Mouse (Mus musculus): Measurements from ENCODE around the gene Hmg20b. TPM values are rescaled to one million over a fixed set of nuclear protein-coding genes. Genes with fewer than 3 reads are reported as not detected.

Hmg20b gene
- total RNA-seq, 2 experiments from 2014 or later, result 23.5 to 28.4 TPM

DNA sequence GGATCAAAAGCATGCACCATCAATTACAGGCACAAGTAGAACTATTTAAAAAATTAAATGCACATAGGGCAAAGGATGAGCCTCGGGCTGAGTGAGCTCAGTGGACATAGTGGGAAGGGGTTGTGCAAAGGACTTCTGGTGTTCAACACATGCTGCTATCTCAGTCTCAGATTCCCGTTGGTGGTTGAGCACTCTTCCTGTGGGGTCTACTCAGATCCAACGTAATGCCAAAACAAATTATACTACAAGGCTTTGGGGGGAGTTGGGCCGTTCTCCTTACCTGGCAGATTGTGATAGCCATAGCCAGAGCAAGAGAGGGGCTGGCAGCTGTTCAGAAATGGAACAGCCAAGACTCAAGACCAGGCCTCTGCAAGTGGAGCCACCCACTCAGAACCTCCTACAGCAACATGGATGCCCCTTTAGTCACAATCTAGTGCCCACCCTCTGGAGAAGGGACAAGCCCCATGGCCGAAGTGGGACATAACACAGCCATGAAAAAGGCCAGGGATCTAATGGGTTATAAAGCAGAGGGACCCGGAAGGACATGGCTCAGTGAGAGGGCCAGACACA lies 29.6 kb upstream of the Hmg20b start:
- intact Hi-C loops (cut with DNase I), result no loop called here
- DNase-seq (ENCODE audit: low spot score in 2 of 2), result no peak

DNA sequence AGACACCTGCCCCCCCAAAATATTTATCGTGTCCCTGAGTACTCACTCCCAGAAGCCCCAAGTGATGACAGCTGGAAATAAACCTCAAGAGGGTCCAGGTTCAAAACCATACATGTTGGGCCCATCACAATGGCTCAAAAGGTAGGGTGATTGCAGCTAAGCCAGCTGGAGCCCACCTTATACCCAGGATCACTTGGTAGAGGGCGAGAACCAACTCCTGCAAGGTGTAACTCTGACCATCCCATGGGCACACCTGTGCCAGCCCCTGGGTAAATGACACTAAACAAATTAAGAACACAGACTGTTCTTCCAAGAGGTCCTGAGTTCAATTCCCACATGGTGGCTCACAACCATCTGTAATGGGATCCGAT lies 28.9 kb upstream of the Hmg20b start:
- intact Hi-C loops (cut with DNase I), result no loop called here
- no peak for DNase-seq (ENCODE audit: low spot score in 2 of 2)

DNA sequence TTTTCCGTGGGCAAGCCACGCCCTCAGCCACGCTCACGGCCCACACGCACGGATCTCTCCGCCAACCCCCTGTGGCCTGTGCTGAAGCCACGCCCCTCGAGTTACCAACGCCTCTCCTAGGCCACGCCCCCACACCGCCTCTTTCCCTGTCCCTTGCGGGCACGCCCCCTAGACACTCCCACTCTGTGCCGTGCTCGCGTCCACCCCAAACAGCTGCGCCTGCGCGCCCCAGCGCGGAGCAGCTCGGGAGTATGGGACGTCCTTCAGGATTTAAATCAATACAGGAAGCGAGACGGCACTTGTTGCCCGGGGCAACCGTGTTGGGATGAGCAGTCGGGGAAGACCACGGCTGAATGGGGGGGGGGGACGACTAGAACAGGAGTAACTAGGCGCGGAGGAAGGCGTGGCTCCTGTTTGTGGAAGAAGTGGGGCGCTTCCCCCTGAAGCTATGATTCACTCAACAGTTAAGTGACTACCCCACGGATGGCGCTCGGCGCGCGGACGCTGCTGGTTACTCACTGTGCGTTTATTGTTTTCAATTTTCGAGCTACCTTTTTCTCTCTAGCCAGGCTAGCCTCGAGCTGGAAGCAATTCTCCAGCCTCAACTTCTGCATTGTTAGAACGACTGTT lies 28.4 kb upstream of the Hmg20b start:
- intact Hi-C loops (cut with DNase I), result no loop called here

DNA sequence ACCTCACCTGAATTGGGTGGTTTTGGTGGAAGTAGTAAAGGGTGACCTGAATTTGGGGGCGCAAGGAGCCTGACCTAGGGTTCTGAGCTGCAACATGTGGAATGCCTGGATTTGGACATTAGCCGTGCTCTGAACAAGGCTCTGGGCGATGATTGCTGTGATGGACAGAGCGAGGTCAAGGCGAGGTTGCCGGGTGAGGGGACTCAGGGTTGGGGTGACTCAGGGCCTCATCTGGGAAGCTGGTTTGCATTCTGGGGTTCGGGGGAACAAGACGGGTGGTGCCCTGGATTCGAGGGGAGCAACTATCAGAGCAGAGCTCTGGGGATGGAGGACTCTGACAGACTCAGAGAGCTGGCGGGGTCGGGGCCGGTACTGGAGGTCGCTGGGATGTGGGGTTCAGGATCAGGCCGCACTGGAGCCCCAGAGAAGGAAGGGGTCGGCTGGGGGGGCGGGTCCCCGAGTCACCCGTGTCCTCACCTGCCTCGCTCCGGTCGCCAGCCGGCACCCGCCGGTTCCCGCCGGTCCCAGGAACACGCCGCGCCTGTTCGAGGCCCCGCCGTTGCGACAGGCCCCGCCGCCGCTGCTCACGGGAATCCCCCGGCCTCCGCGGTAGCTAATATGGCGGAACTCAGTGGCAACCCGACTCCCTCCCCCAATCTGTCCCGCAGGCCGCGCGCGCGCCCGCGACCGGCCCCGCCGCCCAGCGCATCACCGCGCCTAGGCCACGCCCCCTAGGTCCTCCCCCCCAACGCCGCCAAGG lies 27.7 kb upstream of the Hmg20b start, which contains the start of gene Fzr1:
TSS of gene Fzr1 (minus strand) at position 724 of the 760 bp plus-strand sequence.
- intact Hi-C loops (cut with DNase I), result no loop called here
- no peak for DNase-seq (ENCODE audit: low spot score in 2 of 2)

More for the DNA sequence above, 28.4 kb upstream of the Hmg20b start:
- peak; percentile 100 for DNase-seq (ENCODE audit: low spot score in 2 of 2)

DNA sequence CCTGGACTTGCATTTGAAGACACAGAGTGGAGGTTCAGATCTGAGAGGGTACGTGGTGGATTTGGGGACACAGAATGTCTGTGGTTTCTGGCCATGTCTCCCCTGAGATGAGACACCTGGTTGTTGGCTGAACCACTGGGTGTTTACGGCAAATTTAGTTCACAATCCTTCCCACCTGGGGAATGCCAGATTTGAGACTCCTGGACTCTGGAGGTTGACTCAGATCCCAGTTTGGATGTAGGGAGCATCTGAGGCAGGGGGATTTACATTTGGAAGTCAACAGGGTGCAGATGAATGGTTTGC lies 27.0 kb upstream of the Hmg20b start:
- intact Hi-C loops (cut with DNase I), result no loop called here
- no peak for DNase-seq (ENCODE audit: low spot score in 2 of 2)

DNA sequence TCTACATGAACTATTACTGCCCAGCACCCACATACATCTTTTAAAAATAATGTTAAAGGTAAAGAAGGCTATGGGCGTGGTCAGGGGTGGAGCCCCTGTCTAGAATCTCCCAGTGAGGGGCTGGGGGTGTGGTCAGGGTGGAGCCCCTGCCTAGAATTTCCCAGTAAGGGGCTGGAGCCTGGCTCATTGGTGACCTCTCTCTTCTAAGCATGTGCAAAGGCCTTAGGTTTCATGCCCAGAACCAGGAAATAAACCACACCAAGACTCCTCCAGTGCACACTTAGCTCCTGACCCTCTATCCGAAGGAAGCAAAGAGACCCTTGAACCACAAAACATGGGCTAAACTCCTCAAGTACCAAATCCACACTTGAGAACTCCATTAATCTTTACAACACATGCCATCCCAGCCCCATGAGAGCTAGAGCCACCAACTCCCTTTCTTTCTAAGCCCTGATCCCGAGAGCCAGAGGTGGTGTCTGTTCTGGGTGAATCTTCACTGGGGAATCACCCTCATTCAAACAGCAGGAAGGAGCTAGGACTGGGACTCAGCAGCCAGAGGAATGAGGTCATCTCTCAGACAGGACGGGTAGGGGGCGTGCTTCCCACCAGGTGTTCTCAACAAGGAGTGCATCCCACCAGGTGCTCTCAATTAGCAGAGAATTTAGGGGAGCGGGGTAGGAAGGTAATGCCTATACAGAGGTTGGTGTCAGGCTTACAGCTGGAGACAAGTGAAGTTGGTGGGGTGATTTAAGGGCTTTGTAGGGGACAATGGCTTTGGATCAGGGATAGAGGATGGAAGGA lies 26.5 kb upstream of the Hmg20b start:
- no peak for DNase-seq (ENCODE audit: low spot score in 2 of 2)
- intact Hi-C loops (cut with DNase I), result no loop called here

DNA sequence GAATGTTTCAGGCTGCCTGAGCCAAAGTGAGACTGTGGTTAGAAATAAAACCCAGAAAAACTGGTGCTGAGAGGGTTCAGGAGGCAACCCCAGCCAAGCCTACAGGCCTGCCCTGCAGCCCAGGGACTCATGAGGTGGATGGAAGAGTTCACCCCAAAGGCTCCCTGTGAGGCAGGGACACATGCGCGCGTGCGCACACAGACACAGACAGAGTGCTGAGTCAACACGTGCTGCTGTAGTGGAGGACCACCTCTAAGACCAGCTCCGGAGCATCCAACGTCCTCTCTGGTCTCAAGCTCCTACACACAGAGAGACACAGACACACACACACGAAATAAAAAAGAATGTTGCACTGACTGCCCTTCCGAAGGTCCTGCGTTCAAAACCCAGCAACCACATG lies 25.0 kb upstream of the Hmg20b start:
- intact Hi-C loops (cut with DNase I), result no loop called here
- DNase-seq (ENCODE audit: low spot score in 2 of 2), result no peak

DNA sequence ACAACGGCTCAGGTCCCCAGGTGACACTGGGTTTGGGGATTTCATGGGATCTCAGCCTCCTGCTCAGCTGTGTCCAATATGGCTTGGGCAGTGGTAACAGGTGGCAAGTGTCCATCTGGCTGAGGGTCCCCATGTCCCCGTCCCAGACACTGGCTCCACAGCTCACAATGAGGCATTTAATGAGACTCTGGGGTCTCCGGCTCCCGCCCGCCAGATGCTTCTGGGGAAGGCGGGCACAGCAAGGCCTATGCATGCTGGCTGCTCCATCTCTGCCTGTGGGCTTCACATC lies 16.9 kb upstream of the Hmg20b start:
- intact Hi-C loops (cut with DNase I), result no loop called here
- DNase-seq (ENCODE audit: low spot score in 2 of 2), result no peak

DNA sequence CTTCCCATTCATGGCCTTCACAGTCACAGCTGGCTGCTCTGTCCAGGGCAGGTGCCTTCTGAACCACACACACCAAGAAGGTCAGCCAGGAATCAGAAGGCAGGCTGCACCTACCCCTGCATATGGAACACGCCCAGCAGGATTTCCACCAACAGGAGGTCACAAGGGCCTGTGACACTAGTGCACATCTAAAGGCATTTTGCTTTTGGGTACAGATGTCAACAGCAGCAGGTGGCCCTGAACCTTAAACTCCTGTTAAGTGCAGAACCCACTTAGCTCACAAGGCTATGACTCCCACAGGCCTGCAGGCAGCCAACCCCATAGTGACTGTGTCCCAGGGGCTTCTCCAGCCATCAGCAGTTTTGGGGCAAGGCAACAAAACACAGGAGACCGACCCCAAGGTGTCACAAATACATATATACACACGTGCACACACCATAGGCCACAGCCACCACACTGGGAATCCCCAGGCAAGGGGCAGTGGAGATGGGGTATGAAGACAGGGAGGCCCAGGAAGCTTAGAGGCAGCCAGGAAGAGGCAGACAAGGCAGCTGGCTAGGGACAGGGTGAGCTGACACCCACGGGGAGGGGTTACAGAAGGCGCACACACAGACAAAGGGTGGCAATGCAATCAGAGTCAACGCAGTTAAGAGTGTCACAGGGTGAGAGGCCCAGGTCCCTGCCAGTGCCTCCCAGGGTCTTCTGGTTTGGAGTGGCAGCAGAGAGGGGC lies 16.4 kb upstream of the Hmg20b start:
- intact Hi-C loops (cut with DNase I), result no loop called here
- DNase-seq (ENCODE audit: low spot score in 2 of 2), result no peak

DNA sequence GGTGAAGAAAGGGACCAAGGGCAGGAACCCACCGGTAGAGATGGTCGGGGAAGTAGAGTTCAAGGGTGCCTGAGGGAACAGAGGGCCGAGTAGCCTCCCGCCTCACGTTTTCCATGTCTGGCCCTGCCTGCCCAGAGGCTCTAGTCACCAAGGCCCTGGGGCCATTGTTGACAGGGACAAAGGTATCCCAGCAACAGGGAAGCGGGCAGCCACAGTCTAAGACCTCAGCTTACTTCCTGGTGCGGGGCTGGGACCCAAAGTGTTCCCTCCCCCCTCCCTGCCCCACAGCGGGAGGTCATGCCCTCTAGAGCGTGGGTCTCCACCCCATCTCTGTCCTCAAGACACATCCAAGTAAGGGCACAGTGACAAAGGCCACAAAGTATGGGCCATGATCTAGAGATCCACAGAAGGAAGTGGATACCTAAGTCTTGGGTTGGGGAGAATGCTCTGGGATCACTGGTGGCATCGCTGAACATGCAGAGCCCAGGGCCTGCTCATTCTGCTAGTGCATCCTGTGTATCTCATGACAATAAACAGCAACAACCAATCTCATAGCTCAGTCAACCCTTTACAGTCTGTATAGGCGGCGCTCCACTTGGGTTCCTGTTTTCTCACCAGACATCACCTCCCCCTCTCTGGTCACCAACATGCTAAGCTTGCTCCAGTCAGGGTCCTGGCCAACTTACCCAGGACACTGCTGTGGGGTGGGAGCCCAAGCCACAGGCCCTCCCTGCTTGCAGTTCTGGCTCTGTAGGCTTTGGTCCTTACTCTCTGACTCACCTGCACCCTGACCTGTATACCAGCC lies 15.6 kb upstream of the Hmg20b start, which contains the start of gene 4930404N11Rik:
TSS of gene 4930404N11Rik (minus strand) at position 145 of the 805 bp plus-strand sequence.
- intact Hi-C loops (cut with DNase I), result no loop called here
- no peak for DNase-seq (ENCODE audit: low spot score in 2 of 2)

DNA sequence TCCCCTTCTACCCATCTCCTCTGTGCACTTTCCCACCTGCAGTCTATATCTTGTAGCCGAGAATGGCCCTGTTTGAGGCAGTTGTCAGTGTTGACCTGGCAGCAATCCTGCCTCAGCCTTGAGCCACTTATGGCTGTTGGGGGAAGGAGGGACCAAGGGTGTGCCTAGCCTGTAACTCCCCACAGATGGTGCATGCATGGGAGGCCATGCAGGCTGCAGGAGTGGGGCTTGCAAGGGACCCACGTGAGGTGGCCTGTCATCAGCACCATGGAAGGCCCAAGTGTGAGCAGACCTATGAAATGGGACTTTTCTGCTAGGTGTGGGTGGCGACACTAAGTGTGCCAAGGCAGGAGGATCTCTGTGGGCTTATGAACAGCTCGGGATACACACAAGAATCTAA lies 14.8 kb upstream of the Hmg20b start:
- DNase-seq (ENCODE audit: low spot score in 2 of 2), result peak; percentile 50 to 76
- intact Hi-C loops (cut with DNase I), result no loop called here

DNA sequence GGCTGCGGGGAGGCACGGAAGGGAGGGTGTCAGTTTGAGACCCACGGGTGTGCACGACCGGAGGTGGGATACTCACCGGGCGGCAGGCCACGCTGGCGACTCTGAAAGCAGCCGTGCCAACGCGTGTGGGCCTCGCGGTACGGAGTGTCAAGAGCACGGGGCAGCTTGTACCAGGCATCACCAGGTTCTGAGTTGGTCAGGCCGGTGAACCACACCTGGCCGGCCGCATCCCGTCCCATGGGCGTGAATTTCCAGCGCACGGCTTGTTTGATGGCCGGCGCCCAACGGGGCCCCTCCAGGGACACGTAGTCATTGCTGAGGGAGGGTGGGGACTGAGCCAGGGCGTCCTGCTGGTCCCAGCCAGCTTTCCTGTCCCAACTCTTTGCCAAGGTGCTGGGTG lies 14.4 kb upstream of the Hmg20b start:
- DNase-seq (ENCODE audit: low spot score in 2 of 2), result no peak
- intact Hi-C loops (cut with DNase I), result no loop called here

DNA sequence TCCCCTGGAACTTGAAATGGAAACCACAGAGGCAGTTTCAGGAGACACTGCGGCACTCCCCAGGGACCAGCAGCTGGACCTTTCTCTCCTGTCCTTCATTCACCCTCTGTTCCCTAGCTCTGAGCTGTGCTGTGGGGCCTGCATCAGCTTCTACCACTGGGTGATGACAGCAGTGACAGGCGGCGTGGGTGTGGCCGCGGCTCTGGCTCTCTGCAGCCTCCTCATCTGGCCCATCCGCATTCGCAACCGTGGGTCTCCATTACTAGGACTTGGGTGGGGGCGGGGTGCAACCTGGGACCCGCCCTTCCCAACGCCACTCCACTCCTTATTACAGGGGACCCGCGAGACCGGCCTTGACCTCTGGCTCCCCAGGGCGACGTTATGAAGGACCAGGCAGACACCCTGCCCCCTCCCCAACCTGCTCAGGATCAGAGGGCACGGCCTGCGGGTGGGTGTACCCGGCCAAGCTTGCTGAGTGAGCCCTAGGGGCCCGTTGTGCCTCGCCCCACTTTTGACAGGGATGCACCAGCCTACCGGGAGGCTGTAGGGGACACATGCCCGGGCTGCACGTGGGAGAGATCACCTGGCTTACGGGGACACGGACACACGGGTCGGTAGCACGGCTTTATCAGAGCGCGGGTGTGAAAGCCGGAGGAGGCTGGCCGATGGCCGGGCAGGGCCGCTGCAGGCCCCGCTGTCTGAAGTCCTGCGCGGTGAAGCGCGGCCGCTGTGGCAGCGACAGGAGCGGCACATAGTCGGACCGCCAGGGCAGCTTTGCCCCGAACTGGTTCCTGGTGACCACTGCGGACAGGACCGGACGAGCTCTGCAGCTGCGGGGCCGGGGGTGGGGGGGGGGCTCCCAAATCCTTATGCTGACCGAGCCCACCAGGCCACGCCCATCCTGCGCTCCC lies 13.4 kb upstream of the Hmg20b start:
- intact Hi-C loops (cut with DNase I), result no loop called here
- DNase-seq (ENCODE audit: low spot score in 2 of 2), result no peak

DNA sequence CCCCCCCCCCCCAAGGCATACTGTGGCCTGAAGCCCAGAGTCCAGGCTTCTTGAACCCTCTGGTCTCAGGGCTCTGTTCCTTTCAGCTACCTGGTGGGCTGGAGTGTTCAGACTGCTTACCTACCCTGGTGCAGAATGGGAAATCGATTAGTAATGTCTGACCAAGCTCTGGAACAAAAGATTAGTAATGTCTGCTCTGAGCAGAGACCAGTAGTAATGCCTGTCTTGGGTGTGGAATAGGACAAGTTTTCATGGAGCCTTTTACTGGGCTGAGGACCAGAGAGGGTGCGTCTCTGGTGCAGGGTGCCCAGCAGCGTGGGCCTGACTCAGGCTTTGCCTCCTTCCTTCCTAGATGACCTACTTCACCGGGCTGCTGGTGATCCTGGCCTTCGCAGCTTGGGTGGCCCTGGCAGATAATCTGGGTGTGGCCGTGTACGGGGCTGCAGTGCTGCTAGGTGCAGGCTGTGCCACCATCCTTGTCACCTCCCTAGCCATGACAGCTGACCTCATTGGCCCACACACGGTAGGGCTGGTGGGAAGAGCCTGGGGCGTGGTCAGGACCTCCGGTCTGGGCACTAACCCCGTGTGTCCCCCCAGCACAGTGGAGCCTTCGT lies 12.2 kb upstream of the Hmg20b start:
- intact Hi-C loops (cut with DNase I), result no loop called here
- no peak for DNase-seq (ENCODE audit: low spot score in 2 of 2)

DNA sequence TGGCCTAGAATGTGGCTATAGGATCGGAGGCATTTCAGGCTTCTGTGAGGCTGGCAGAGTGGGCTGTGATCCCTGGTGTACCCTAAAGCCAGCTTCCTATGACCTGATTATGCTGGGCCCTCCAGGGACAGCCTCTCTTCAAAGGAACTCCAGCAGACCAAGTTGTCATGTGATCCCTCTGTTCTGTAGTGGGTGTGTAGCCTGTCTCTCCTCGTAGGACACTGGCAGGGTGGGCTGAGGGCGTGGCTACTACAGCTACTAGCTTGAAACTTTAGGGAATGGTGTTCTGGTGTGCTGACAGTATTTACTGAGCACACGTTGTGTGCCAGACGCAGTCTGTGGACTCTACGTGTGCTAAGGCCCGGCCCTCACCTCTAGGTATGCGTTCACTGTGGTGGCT lies 10.4 kb upstream of the Hmg20b start:
- intact Hi-C loops (cut with DNase I), result no loop called here
- no peak for DNase-seq (ENCODE audit: low spot score in 2 of 2)

DNA sequence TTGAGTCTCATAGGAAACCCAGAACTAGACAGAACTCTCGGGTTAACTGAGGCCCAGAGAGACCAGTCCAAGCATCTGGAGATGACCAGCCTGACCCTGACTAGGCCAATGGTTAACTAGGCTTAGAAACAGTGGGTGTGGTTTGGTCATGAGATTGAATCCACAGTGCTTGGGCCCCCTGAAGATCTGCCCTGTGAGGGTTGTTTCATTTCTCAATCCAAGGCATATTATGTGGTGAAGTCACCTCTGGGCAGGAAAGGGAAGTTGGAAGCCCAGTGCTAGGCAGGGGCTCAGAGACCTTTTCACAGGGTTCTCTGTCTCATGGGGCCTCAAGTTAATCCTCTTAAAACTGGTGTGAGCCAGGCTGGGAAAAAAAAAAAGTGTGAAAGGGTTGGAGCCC lies 8.6 kb upstream of the Hmg20b start:
- intact Hi-C loops (cut with DNase I), result no loop called here

DNA sequence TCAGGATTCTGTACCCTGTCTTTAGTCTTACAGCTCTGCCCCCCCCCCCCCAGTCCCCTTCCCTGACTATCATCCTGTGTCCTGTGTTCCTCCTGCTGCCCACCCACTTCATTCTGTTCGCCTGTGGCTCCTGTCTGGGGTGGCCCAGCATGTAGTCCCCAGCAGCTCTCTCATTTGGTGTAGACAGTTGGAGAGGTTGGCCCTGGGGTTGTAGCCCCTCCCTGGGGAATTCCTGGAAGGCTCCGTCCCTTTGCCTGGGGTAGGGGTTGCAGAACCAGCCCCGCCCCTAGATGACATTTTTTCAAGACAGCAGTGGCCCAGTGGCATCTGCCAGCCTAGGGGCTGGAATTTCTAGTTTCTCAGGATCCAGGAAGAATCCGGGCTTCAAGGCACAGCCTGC lies 7.9 kb upstream of the Hmg20b start:
- DNase-seq (ENCODE audit: low spot score in 2 of 2), result no peak
- intact Hi-C loops (cut with DNase I), result no loop called here

More for the DNA sequence above, 8.6 kb upstream of the Hmg20b start:
- no peak for DNase-seq (ENCODE audit: low spot score in 2 of 2)

Data from left cerebral cortex, postnatal 25 days (tissue).